Mouse (Mus musculus) heart, adult 18-20 months (tissue): ENCODE results near the gene Dab1. TPM values are rescaled to one million over a fixed set of nuclear protein-coding genes. Genes with fewer than 3 reads are reported as not detected.
A peak's percentile ranks its signal among the peaks of the same experiment; 100 is the strongest.

Experiments used
- DNase-seq, 2 experiments: peaks; one replicate each; pipeline ENCODE4 v3.0.0; 2021 to 2022; ENCODE audit warnings: mixed read lengths in 1 of 2
- total RNA-seq, 2 experiments: library from RNA; stranded (reverse); gene quantifications; 2 replicates each; pipeline ENCODE4 v1.2.3; 2021

The Dab1 gene
- total RNA-seq, 2 experiments from 2014 or later: 0.05 TPM; not detected in 1

DNA sequence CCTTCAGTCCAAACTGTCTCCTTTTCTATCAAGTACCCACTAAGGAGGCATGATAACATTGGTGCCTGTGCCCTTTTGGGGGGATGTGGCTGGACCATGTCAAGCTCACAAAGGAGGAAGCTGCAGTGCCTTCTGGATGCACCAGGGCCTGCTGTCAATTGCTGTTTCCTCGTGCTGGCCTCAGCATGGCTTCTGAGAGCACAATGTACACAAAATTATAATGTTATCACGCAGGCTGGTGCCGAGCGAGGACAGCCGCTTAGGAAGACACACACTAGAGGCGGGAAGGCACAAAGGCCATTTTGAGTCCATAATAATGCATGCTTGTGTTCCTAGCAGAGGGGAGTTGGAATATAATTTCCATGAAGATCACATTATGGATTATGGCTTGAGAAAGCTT lies 81.2 kb downstream of the Dab1 start:
- DNase-seq: no peak

DNA sequence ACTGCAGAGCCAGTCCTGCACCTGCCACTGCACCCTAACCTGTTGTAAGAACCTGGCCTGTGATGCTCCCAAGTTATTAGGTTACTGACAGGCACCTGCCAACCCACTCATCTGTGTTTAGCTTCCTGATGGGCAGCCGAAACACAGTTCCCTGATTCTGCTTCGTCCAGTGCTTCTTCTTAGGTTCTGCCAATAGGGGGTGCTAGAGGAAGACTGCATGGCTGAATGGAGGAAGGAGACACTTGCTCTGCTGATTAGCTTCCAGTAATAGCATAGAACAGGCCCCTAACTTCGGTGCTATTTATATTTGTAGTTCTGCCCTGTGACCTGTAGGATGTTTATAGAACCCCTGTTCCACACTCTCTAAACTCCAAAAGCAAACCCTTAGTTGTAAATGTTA lies 83.0 kb downstream of the Dab1 start:
- DNase-seq: peak in 1 of 2 experiments; percentile 10

DNA sequence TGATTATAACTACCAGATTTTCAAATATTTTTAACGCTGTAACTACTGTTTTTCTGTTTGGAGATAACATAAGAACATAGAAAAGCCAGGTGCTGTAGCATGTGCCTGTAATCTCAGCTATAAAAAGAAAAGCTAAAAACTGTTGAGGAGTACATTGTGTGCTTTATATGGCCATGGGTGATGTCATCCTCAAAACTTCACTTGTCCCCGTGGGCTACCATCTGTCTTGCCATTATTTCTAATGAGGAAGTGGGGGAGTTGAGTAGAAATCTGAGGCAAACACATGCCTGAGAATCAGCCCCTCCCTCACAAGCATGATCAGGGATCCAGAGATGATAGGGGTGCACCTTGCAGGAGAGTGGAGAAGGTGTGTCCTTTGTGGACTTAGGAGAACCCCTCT lies 85.3 kb downstream of the Dab1 start:
- DNase-seq: no peak

DNA sequence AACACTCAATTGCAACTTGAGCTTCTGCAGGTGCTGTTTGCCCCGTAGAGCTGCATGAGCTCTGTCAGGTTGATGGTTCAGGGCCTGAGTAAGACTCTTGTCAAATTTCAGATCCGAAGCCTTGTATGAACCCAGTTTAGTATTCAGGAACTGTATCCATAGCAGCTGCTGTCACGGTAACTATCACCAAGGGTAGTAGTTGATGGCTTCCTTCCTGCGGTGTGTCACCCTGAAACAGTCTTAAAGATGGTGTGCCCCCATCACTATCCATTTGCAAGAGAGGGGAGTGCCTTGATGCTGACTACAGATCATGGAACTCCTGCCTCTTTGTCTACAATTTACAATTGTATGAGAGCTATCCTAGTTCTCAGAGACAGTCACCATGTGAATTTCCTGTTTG lies 87.3 kb downstream of the Dab1 start:
- DNase-seq: no peak

DNA sequence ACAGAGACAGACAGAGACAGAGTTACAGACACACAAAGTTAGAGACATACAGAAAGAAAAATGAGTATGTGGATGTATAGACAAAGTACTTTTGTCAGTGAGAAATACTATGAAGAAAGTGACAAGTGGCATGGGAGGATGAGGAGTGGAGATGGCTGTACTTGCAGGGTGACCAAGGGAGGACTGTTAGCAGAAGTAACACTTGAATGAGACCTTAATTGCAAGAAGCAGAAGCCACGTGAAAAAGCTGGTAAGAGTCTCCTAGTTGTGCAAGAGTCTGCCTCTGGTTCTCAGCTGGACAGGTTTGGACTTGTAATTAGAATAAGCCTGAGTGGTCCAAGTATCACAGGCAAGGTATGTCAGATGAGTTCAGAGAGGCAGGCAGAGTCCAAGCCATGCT lies 88.0 kb downstream of the Dab1 start:
- no peak for DNase-seq

DNA sequence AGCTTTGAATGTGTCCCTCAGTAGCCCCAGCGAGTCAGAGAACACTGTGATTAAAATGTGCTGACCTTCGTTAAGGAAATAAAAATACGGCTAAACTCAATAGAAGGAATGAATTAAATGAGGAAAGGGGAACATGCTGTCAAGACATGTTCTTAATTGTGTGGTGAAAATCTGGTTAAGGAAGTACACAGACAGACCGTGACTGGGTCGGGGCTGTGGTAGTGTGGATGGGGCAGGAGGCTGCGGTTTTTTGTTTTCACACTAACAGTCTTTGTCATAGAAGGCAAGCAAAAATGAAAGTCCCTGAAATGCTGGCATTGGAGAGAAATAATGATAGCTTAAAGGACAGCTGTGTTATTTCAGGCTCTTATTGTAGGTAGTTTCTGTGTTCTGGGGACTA lies 92.2 kb downstream of the Dab1 start:
- no peak for DNase-seq

DNA sequence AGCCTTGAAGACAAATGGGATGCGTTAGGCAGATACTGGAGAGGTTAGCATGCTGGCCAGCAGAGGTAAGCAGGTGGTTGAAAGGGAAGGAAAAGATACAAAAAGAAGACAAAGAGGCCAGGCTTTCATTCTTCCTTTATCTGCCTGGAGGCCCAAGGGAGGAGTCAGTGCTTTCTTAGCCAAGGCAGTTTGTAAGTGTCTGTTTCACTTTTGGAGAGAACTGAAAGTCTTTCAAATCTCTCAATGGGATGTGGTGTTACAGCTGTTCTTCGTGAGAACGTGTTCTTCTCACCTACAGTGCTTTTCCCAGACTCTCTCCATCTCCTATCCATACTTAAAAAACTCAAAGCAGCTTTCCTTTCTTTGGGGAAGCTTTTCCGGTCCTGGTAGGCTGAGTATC lies 94.8 kb downstream of the Dab1 start:
- no peak for DNase-seq

DNA sequence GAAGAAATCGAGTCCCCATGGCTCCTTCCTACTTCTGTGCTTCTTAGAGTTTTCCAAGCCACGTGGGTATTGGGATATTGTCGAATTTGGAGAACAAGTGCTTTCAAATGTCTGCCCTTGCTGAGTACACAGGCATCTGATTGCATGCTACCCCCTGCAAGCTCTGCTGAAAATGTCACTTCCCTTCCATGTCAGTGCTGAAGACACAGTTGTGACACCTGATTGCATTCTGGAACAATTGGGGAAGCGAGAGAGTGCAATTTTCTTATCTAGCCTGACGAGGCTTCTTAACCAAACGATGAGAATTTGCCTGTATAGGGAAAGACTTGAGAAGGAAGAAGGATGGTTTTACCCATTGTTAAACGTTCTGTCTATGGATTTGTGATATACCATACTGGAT lies 95.8 kb downstream of the Dab1 start:
- no peak for DNase-seq

DNA sequence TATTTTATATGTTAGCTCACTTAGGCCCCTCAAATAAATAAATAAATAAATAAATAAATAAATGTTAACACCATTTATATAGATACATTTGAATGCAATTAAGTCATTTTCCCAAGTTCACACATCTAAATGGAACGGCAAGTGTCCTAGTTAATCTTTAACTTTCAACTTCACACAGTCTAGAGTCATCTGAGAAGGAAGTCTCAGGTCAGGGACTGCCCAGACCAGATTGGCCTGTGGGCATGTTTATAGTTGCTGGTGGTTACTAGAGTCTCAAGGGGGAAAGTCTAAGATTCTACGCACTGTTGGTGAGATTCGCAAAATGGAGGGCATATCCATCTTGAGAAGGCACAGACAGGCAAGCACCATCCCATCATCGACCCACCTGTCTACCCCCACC lies 96.4 kb downstream of the Dab1 start:
- DNase-seq: no peak

DNA sequence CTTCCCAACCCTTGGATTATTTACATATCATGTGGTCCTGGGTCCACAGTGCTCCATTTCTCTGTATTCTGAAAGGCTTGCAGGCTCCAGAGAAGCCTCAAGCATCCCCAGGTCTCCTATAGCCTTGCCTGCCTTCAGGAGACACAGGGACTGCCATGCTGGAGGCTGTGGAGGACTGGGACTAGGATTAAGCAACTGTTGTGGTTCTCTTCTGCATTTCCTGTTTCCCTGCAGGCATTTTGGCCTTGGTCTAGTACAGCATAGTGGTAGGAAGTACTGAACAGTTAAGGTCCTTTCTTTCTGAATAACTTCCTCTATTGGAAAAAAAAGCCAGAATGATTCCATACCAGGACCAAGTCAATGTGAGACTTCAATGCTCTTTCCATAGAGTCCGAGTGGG lies 103.6 kb downstream of the Dab1 start:
- no peak for DNase-seq

DNA sequence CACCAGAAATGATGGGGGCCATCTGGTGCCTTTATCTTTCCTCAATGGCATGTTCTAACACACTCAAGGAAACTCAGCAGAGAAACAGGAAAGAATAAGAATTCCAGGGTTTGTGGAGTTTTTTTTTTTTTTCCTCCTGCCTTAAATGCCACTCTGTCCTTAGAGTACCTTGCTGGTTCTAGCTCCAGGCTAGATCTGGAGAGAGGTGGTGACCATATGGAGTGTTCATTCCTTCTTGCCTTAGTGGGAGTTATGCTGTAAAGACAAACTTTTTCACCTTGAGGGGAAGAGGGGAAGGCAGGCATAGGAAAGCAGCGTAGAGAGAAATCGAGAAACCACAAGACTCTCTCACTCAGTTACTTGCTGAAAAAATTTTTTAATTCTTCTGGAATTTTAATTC lies 107.3 kb downstream of the Dab1 start:
- no peak for DNase-seq

DNA sequence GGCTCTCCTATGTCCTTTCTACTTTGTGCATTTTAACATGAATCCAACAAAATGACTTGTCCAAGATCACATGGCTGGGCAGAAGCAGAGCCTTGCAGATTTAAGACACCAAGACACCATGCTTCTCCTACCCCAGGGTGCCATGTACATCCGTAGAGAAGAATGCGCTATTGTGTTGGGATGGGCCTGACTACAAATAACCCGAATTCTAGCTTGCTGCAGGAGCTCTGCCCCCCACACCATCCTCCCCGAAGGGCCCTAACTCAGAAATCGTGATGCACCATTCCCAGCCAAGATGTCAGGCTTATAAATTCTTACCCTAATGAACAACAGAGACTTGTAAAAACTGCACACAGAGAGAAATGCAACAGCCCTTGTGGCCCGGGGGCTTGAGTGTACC lies 118.0 kb downstream of the Dab1 start:
- DNase-seq: no peak

DNA sequence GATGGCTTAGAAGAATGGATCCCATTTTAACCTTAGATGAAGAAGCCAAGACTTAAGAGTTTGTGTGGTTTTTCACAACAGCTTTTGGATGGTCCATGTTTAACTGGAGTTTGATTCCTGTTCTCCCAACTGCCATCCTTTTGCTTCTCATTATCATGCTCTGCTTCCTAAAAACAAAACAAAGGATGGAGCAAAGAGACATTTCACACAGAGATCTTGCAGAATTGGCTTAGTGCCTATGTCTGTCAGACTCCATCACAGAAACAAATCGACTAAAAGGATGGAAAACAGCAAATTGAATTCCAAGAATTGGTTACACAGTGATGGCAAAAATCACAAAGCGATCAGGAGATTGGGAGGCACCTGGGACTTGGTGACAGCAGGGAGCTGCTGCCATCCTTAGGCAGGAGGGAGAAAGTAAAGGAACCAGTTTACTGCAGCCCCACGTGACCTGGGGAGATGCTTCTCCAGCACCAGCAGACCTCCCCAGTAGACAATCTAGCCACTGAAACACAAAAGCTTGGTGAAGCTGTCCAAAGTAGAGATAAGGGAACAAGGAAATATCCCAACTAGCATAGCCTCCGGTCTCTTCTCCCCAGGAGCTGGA lies 132.2 kb downstream of the Dab1 start:
- no peak for DNase-seq

DNA sequence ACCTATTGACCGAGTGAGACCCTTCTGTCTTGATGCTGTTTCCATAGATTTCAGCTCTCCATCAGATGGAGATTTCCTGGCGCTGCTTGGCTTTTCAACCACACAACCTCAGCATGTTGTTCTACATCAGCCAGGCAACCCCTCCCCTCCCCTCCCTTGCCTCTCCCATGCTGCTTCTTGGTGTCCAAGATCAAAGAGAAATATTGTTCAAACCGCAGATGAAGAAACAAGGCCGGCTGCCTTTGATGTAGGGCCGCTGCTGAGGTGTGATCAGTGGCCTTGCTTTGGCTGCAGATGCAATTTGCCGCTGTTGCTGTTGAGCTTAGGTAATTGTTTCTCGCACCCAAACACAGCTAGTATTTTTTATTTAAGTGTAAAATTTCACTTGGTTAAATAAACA lies 135.4 kb downstream of the Dab1 start:
- no peak for DNase-seq

DNA sequence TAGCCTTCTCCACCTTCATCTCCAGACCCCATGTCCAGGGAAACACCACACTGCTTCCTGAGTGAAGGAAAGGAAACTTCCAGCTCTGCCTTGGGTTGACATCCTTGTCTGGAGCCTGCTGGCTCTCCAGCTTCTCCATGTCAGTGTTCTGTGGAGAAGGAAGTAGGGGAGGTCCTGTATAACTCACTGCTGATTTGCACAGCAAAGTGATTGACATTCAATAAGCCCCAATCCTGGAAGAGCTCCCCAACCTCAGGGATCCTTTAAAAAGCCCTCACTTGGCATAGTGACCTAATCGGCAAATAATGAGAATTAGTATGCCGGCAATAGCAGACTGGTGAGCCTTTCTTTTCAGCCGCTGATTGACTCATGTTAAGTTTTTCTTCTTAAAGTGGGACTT lies 138.1 kb downstream of the Dab1 start:
- DNase-seq: no peak

DNA sequence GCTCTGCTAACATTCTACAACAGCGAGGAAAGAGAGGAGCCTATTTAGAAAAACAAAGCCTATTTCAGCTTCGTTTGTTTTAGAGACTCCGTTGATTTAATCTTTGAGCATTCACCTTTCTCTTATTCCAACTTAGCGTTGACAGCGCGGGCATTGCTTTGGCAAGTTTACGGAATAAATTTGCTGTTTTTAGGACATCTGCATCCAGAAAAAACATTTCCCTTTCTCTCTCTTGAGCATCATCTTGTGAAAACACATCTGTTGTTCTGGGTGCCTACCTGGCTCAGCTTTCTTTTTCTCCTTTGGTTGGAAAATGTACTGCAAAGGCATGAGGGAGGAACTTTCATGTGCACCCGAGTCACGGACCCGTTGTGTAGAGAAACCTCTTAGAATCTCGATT lies 143.3 kb downstream of the Dab1 start:
- DNase-seq: no peak

DNA sequence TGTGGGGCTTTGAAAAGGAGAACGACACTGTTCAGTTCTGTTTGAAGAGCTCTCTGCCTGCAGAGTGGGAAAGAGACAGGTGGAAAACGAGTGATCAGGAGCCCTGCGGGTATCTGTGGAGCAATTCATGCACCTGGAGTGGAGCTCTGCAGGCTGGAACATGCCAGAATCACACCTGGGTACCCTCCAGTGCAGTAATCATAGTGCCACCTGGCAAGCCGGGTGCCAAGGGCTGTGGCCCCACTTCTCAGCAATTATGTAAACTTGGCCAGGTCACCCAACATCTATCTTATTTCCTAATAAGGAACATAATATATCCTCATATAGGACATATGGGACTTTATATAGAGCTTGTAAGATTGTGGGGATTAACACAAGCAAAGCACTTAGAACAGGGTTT lies 156.6 kb downstream of the Dab1 start:
- no peak for DNase-seq

DNA sequence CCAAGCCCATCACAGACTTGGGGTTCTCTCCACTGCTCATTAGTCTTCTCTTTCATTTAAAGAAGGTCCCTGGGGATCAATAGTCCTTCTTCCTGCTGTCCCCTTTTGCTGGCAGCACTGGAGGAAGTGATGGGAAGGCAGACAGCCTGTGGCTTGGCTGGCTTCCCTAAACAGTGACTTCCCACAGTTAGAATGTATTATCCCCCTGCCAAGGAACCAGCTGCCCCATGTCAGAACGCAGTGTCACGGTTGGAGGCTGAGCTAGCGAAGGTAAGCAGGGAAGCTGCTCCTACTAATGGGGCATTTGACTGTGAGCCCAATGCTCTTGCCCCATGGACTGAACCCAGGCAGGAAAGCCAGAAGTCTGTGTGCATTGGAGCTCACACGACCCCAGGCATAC lies 162.2 kb downstream of the Dab1 start:
- DNase-seq: peak; percentile 82

DNA sequence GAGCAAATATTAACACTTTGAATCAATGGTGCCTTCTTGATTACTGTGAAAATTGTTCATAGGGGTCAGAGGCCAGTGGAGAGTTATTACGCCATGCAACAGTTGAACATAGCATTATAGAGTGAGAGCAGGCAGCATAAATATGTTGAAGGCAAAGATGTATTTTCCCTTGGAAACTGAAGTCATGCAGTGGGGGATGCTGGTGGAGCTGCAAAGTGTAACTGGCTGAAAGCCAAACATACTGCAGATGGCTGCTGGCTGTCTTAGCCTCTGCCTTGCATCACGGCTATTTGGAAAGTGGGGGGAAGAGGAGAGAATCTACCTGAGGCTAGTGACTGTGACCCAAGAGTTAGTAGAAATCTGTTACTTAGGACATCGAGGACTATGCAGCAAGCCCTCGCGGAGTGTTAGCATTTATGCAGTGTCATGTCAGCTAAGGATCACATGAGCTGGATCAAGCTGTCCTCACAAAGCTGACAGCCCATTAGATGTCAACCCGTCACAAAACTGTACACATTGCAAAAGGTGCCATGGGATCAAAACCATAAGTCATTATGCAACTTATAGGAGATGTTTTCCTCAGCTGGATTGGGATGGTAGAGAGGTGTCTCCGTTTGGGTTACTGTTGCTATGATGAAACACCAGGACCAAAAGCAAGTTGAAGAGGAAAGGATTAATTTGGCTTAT lies 164.5 kb downstream of the Dab1 start:
- DNase-seq: no peak

DNA sequence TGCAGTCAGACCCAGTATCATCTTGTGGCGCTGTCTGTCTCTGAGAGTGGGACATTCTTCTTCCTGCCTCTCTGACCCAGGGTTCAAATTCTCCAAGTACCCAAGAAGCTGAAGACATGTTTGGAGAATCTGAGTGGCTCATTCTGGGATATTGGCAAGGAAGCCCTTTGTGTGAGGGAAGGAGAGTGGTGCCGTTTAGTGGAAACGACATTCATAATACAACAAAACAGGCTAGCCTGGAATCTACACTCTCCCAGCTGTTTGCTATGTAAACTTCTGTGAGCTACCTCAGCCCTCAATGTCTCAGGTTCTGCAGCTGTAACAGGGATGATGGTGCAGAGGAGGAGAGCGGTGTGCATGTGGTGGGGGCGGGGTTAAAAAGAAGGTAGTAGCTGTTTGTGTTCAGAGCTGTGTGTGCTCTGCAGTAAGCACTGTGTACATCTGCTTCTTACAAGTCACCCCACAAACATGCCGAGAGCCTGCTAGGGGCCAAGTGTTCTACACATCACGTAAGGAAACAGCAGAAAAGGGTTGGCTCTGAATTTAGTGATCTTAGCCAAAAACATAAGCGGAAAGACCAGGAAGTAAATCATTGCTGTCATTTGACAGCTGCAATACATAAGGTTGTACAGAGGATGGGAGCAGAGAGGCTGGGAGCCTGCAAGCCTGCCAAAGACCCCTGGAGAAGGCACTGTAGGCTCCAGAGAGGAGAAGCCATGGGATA lies 174.6 kb downstream of the Dab1 start:
- peak; percentile 1 to 12 for DNase-seq

DNA sequence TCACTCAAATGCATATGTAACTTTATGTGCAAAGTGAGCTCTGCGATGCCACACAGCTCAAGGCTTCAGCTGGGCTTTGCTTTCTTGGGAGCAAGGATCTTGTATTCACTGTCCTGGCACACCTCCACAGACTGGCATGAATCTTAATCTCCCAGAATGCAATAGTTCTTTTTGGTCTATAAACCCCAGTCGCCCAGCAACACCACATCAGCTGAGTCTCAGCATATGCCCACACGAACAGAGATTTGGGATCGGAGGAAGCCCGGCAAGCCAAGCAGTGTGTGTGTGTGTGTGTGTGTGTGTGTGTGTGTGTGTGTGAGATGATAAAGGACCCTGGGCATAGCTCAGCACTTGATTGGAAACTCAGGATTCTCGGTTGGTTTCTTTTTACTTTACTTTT lies 177.3 kb downstream of the Dab1 start:
- DNase-seq: no peak

DNA sequence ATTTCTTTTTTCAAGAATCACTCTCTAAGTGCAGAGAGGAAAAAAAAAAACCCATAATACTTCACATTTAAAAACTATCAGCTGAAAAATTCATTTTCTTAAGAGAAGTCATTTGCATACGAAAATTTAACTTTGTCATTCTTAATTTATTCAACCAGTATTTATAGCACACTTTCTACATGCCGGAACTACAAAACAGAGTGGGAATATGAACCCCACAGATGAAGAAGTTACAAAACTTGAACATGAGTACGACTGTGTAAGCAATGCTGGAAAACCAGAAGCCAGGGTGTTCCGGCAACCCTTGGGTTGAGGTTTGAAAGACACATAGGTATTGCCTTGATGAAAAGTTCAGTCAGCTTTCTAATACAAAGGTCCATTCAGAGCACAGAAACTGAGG lies 183.3 kb downstream of the Dab1 start:
- DNase-seq: no peak

DNA sequence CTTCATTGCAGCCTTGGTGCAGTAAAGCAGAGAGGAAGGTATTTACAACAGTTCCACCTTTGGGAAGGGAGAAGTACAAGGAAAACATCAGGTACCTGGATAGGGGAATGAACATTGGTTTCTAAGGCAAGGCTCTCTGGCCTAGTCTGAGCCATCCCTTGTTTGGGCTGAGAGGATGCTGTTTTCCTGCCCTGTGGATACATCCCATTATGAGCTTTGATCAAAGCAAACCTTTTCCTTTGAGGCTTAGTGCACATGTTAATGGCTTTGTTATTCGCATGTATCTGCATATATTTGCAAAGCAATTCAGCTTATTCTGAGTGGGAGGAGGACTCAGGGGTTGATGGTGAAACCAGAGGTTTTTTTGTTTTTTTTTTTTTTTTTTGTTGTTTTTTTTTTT lies 185.3 kb downstream of the Dab1 start:
- no peak for DNase-seq

DNA sequence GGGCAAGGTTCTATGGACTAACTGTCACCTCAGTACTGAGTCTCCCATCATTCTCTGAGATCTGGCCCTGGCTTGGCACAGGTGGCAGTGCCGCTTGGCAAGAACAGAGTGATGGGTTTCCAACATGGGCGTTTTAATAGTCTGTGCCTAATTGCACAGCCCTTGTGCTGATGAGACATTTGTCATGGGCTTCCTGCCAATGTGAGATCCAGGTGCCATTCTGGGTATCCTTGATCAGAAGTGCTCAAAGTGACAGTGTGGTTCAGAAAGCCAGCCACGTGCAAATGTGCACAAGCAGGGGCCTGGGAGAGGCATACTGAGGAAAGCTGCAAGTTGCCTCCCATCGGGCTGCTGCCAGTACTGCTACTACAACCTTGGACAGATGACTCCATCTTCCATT lies 203.5 kb downstream of the Dab1 start:
- DNase-seq: no peak
